Mouse (Mus musculus) bone marrow, adult 2 months (tissue): Measurements from ENCODE around the gene Gatm.

Experiments
- CTCF ChIP-seq: fragments of 200-500 bp; IDR thresholded peaks from 2 replicates; pipeline ENCODE4 v1.5.1; 2011; ENCODE audit warnings: low read length, control low read depth; ENCODE audit not compliant: control insufficient read depth, insufficient read depth
- POLR2A ChIP-seq: fragments of 200-500 bp; IDR thresholded peaks from 2 replicates; pipeline ENCODE4 v1.6.1; 2011; ENCODE audit warnings: low read depth, mild to moderate bottlenecking, control low read depth, low read length, borderline replicate concordance; ENCODE audit not compliant: control insufficient read depth

- TF ChIP-seq CTCF: no peak
- TF ChIP-seq POLR2A: no peak
Measured at GRCm38 (mm10) chr2:122570430-122570829, 40.7 kb downstream of the Gatm start.
